9 mouse cellular contexts compared by ENCODE assay signal in the genomic region with DNA sequence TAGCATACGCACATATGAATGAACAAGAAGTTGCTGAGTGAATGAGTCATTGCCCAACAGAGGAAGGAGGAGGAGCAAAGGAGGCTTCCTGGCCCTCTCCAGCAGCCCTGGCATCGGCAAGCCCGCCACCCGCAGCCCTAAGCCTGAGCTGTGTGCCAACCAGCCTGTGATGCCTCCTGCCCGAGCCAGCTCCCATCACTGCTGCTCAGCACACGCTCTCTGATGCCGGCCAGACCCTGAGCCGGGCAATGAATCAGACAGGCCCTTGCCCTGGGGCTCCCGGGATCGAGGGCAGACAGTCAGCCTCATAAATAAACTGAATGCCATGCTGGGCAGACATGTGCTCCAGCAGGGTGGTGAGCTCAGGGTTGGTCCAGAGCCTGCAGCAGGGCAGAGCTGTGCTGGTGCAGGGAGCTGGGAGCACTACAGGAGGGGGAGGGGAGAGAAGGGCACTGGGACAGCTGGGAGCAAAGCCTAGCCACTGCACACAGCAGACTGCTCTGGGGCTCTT. TPM values are rescaled to one million over a fixed set of nuclear protein-coding genes. Genes with fewer than 3 reads are reported as not detected.
DNase-seq lines count a peak whose midpoint lies in the region; ATAC-seq and TF ChIP-seq lines count a peak whose summit lies in the region.
"Had no signal": no experiment of that assay in that cellular context is flagged by ENCODE, and none has a peak within 500 bp of the region (broad histone marks: within the 10 kb centered on the region; RNA-seq: fewer than 3 reads in every experiment).

No protein-coding gene starts in this region.

- no peak overlapping the region for H3K9ac ChIP-seq in kidney, embryonic 15.5 days
- no peak overlapping the region for H3K9ac ChIP-seq in midbrain, postnatal 0 days (replicated peaks; ENCODE audit: low read length, poor library complexity, severe bottlenecking)
- no peak overlapping the region for H3K9ac ChIP-seq in intestine, embryonic 15.5 days

- 0 out of 2 replicates have a peak, but pooled peaks cover 6% of the 10 kb centered on the region for H3K4me1 ChIP-seq in kidney, embryonic 15.5 days
- H3K4me1 ChIP-seq in midbrain, postnatal 0 days (ENCODE audit: insufficient read depth, low read length), result no peaks in the 10 kb centered on the region
- H3K4me1 ChIP-seq in intestine, embryonic 15.5 days (replicated peaks), result peaks cover 27% of the 10 kb centered on the region

- no peak overlapping the region for H3K4me2 ChIP-seq in kidney, embryonic 15.5 days
- H3K4me2 ChIP-seq in midbrain, postnatal 0 days (ENCODE audit: low read depth, low read length, poor library complexity, severe bottlenecking), result no peak overlapping the region
- no peak overlapping the region for H3K4me2 ChIP-seq in intestine, embryonic 15.5 days (replicated peaks)

- H3K27ac ChIP-seq in kidney, embryonic 15.5 days, result no peak overlapping the region
- no peak overlapping the region for H3K27ac ChIP-seq in left cerebral cortex, adult 2 months
- H3K27ac ChIP-seq in midbrain, postnatal 0 days (ENCODE audit: low read depth, low read length), result 0 out of 2 replicates have a peak overlapping the region, but pooled peaks have one; percentile 6
- H3K27ac ChIP-seq in intestine, embryonic 15.5 days, result no peak overlapping the region

- 0 out of 2 replicates have a peak, but pooled peaks cover 3% of the 10 kb centered on the region for H3K27me3 ChIP-seq in kidney, embryonic 15.5 days
- peaks cover 3% of the 10 kb centered on the region; the same call in 1 of the 2 replicates for H3K27me3 ChIP-seq in midbrain, postnatal 0 days (ENCODE audit: insufficient read depth, low read length)
- no peaks in the 10 kb centered on the region; the same call in 1 of the 2 replicates for H3K27me3 ChIP-seq in intestine, embryonic 15.5 days (replicated peaks)

- no peak overlapping the region for H3K4me3 ChIP-seq in kidney, embryonic 15.5 days (replicated peaks)
- no peak overlapping the region for H3K4me3 ChIP-seq in left cerebral cortex, adult 2 months
- no peak overlapping the region for H3K4me3 ChIP-seq in midbrain, postnatal 0 days (ENCODE audit: low read depth, low read length)
- H3K4me3 ChIP-seq in intestine, embryonic 15.5 days (replicated peaks), result no peak overlapping the region

- no peak for DNase-seq in kidney, postnatal 36 days
- peak; percentile 88 for DNase-seq in cerebellum, adult 11 months
- DNase-seq in frontal cortex, postnatal 25 days (ENCODE audit: low spot score in 2 of 2), result peak; percentile 19 to 55
- DNase-seq in left cerebral cortex, adult 2 months (ENCODE audit: extremely low spot score in 1 of 2, low spot score in 2 of 2), result peak; percentile 64 to 76
- peak; percentile 93 for DNase-seq in midbrain, postnatal 0 days (ENCODE audit: low spot score)
- DNase-seq in kidney, adult 18-20 months, result no peak

- 45% methylated on average over 10 of the region's 10 CpGs for WGBS in kidney, embryonic 15.5 days
- WGBS in midbrain, postnatal 0 days, result 50% methylated on average over 10 of the region's 10 CpGs
- 52% methylated on average over 10 of the region's 10 CpGs for WGBS in intestine, embryonic 15.5 days

- no peaks in the 10 kb centered on the region for H3K9me3 ChIP-seq in kidney, embryonic 15.5 days (replicated peaks)
- no peaks in the 10 kb centered on the region for H3K9me3 ChIP-seq in midbrain, postnatal 0 days (ENCODE audit: low read length)
- H3K9me3 ChIP-seq in intestine, embryonic 15.5 days, result no peaks in the 10 kb centered on the region

- TF ChIP-seq CTCF in left cerebral cortex, adult 2 months (IDR thresholded peaks at IDR 0.05), result no peak
- no peak for TF ChIP-seq CTCF in midbrain, postnatal 0 days (IDR thresholded peaks at IDR 0.05)

- no peaks in the 10 kb centered on the region for H3K36me3 ChIP-seq in kidney, embryonic 15.5 days
- no peaks in the 10 kb centered on the region for H3K36me3 ChIP-seq in midbrain, postnatal 0 days (ENCODE audit: insufficient read depth, low read length)
- H3K36me3 ChIP-seq in intestine, embryonic 15.5 days, result no peaks in the 10 kb centered on the region

- ATAC-seq in kidney, embryonic 15.5 days (replicated peaks; ENCODE audit: low FRiP score), result peak; percentile 46
- peak; percentile 94 for ATAC-seq in midbrain, postnatal 0 days (ENCODE audit: low FRiP score)
- no peak for ATAC-seq in intestine, embryonic 15.5 days

- intact Hi-C loops in left cerebral cortex, adult 2 months (cut with DNase I), result loop anchor here (2.0 kb wide), 1 partner anchor 64 kb away; no protein-coding TSS in a partner anchor

RNA-seq across cellular contexts. Expression of gene Edn2, which starts 27.7 kb away (rescaled TPM):
- 0.14 and 0.18 TPM in 2 replicates for polyA plus RNA-seq in kidney, embryonic 15.5 days (2015; fragmentation: Nextera tagmentation; extraction: Ambion mirVana)
- not detected for total RNA-seq in left cerebral cortex, adult 2 months (2021)
- 0.38 TPM in 1 of 2 replicates, not detected in the other for total RNA-seq in midbrain, postnatal 0 days (2014; rRNA removed)
- polyA plus RNA-seq in midbrain, postnatal 0 days (2015; fragmentation: Nextera tagmentation; extraction: Ambion mirVana), result 0.10 and 0.29 TPM in 2 replicates
- polyA plus RNA-seq in intestine, embryonic 15.5 days (2015; fragmentation: Nextera tagmentation; extraction: Ambion mirVana), result 5.1 and 5.2 TPM in 2 replicates
- total RNA-seq: gastrocnemius, postnatal 36 days had no signal

Comparison
In these comparisons a context has a peak if more than half of its experiments do, and no peak if none do; other contexts are left out.
1. DNase-seq: peak in cerebellum, adult 11 months (single experiment), frontal cortex, postnatal 25 days (2 of 2), left cerebral cortex, adult 2 months (2 of 2) and midbrain, postnatal 0 days (single experiment); none in kidney, postnatal 36 days (0 of 2) and kidney, adult 18-20 months (single experiment).